Mouse (Mus musculus): ENCODE measurements around the gene Rab38. TPM values are rescaled to one million over a fixed set of nuclear protein-coding genes. Genes with fewer than 3 reads are reported as not detected.

Gene Rab38
- polyA plus RNA-seq (2014; fragmentation: Nextera tagmentation; extraction: Ambion mirVana) = 3.7 and 5.4 TPM in 2 replicates

DNA sequence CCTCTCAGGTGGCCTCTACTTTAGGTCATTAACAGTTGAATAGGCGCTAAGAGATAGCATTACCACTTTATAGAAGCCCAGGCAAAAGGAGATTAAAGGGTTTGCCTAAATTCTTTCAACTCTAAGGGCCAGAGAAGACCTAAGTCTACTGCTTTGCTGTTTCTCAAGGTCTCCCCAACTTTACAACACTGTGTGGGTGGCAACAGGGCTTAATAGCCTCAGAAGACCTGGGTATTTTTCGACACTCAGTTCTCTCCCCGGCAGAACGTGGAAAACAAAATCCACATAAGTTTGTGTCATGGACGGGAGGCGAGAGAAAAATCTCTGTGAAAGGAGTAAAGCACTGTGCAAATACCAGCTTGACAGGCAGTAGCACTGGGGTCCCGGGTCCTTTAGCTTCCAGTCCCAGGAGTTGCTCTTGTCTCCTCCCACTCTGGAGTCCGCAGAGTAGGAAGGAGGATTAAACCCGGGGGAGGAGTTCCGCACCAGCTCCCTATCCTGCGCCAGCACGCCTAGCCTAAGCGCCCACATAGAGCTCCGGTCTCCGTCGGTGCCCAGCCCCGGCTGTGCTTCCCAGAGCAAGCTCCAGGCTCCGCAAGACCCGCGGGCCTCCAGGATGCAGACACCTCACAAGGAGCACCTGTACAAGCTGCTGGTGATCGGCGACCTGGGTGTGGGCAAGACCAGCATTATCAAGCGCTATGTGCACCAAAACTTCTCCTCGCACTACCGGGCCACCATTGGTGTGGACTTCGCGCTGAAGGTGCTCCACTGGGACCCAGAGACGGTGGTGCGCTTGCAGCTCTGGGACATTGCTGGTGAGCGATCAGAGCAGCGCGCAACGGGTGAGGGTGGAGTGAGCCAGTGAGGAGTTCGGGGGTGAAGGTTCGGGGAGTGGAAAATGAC is at the start of gene Rab38:
TSS of gene Rab38 (plus strand) at position 488 of the 906 bp plus-strand sequence.
- Histone ChIP-seq H3K4me1 (replicated peaks; ENCODE audit: control insufficient read depth, insufficient read depth, low read length) (no peaks in the 10 kb centered on the region; the same call in 1 of the 2 replicates), H3K4me3 (ENCODE audit: low read depth, low read length) (peak within 1 kb of the TSS; percentile 52), H3K4me2 (ENCODE audit: low read length) (peak within 1 kb of the TSS; percentile 91), H3K36me3 (ENCODE audit: control insufficient read depth, insufficient read depth, low read length) (no peaks in the 10 kb centered on the region), H3K27me3 (replicated peaks; ENCODE audit: control insufficient read depth, insufficient read depth, low read length) (0 out of 2 replicates have a peak, but pooled peaks cover 2% of the 10 kb centered on the region), H3K9me3 (ENCODE audit: control insufficient read depth, low read length) (no peaks in the 10 kb centered on the region), H3K27ac (ENCODE audit: low read depth) (no peak within 1 kb of the TSS), H3K9ac (ENCODE audit: low read length) (peak within 1 kb of the TSS; percentile 44)
- WGBS = 2% methylated on average over 35 of the region's 35 CpGs
- peak; percentile 87 for DNase-seq (ENCODE audit: low spot score)
- ATAC-seq (replicated peaks; ENCODE audit: low FRiP score, low TSS enrichment, low read depth) = peak; percentile 99

GRCm38 (mm10) chr7:88394568-88394967 is 35.5 kb upstream of the Rab38 start:
- Histone ChIP-seq H3K36me3 (ENCODE audit: control insufficient read depth, insufficient read depth, low read length) (no peaks in the 10 kb centered on the region), H3K9ac (ENCODE audit: low read length) (no peak overlapping the region), H3K4me2 (ENCODE audit: low read length) (no peak overlapping the region), H3K4me3 (ENCODE audit: low read depth, low read length) (no peak overlapping the region), H3K9me3 (ENCODE audit: control insufficient read depth, low read length) (no peaks in the 10 kb centered on the region), H3K27me3 (replicated peaks; ENCODE audit: control insufficient read depth, insufficient read depth, low read length) (no peaks in the 10 kb centered on the region), H3K27ac (ENCODE audit: low read depth) (no peak overlapping the region), H3K4me1 (replicated peaks; ENCODE audit: control insufficient read depth, insufficient read depth, low read length) (0 out of 2 replicates have a peak, but pooled peaks cover 3% of the 10 kb centered on the region)
- 74% methylated on average over 1 of the region's 1 CpGs for whole genome bisulfite sequencing
- DNase-seq (ENCODE audit: low spot score) (no peak), ATAC-seq (replicated peaks; ENCODE audit: low FRiP score, low TSS enrichment, low read depth) (no peak)

DNA sequence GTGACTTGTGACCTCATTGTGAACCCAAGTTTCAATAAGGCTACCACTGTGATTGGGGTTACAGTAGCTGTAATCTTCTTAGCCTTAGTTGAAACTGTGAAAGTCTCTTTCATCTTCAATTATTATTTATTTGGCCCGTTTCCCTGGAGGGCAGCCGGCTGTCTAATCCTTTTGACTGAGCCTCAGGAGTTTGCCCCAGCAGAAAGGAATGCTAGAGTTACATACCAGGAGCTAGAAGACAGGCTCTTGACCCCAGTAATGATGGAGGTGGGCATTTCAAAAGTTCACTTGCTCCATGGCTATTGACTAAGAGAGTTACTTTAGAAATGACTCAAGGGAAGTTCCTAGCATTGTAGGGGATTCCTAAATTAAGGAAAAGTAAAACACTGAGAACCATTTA is 34.3 kb upstream of the Rab38 start:
- no peaks in the 10 kb centered on the region for H3K9me3 ChIP-seq (ENCODE audit: control insufficient read depth, low read length)
- no peak overlapping the region for H3K4me3 ChIP-seq (ENCODE audit: low read depth, low read length)
- WGBS = 34% methylated on average over 2 of the region's 2 CpGs
- 0 out of 2 replicates have a peak, but pooled peaks cover 3% of the 10 kb centered on the region for H3K4me1 ChIP-seq (replicated peaks; ENCODE audit: control insufficient read depth, insufficient read depth, low read length)
- no peaks in the 10 kb centered on the region for H3K36me3 ChIP-seq (ENCODE audit: control insufficient read depth, insufficient read depth, low read length)
- H3K27me3 ChIP-seq (replicated peaks; ENCODE audit: control insufficient read depth, insufficient read depth, low read length) = no peaks in the 10 kb centered on the region
- no peak overlapping the region for H3K27ac ChIP-seq (ENCODE audit: low read depth)
- H3K9ac ChIP-seq (ENCODE audit: low read length) = no peak overlapping the region
- DNase-seq (ENCODE audit: low spot score) (no peak), ATAC-seq (replicated peaks; ENCODE audit: low FRiP score, low TSS enrichment, low read depth) (no peak)
- H3K4me2 ChIP-seq (ENCODE audit: low read length) = no peak overlapping the region

DNA sequence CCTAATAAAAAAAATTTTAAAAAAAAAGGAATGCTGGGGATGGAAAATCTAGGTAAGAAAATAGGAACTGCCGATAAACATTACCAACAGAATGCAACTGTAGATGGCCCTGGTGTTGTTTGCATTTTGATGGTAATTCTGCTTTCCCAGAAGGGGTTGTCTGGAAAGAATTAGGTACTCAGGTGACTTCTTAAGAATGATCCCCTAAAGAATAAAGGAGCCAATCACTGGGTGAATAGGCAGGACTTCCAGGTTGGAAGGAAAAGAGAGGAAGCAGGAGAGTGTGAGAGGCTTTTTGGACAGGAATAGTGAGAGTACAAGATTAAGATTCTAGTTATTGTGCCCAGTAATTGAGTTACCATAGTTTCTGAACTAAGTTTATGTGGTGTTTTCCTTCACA is 24.8 kb upstream of the Rab38 start:
- WGBS = 100% methylated on average over 1 of the region's 1 CpGs

GRCm38 (mm10) chr7:88406466-88406865 is 23.6 kb upstream of the Rab38 start:
- Histone ChIP-seq H3K9ac (ENCODE audit: low read length) (no peak overlapping the region), H3K4me3 (ENCODE audit: low read depth, low read length) (no peak overlapping the region), H3K27me3 (replicated peaks; ENCODE audit: control insufficient read depth, insufficient read depth, low read length) (no peaks in the 10 kb centered on the region), H3K9me3 (ENCODE audit: control insufficient read depth, low read length) (no peaks in the 10 kb centered on the region), H3K4me1 (replicated peaks; ENCODE audit: control insufficient read depth, insufficient read depth, low read length) (no peaks in the 10 kb centered on the region), H3K4me2 (ENCODE audit: low read length) (no peak overlapping the region), H3K27ac (ENCODE audit: low read depth) (no peak overlapping the region), H3K36me3 (ENCODE audit: control insufficient read depth, insufficient read depth, low read length) (no peaks in the 10 kb centered on the region)
- 68% methylated on average over 2 of the region's 2 CpGs for WGBS
- no peak for DNase-seq (ENCODE audit: low spot score)
- ATAC-seq (replicated peaks; ENCODE audit: low FRiP score, low TSS enrichment, low read depth) = no peak

More for the DNA sequence above, 24.8 kb upstream of the Rab38 start:
- Histone ChIP-seq H3K9me3 (ENCODE audit: control insufficient read depth, low read length) (no peaks in the 10 kb centered on the region), H3K27me3 (replicated peaks; ENCODE audit: control insufficient read depth, insufficient read depth, low read length) (no peaks in the 10 kb centered on the region), H3K27ac (ENCODE audit: low read depth) (no peak overlapping the region), H3K4me3 (ENCODE audit: low read depth, low read length) (no peak overlapping the region), H3K4me1 (replicated peaks; ENCODE audit: control insufficient read depth, insufficient read depth, low read length) (no peaks in the 10 kb centered on the region), H3K9ac (ENCODE audit: low read length) (no peak overlapping the region), H3K36me3 (ENCODE audit: control insufficient read depth, insufficient read depth, low read length) (no peaks in the 10 kb centered on the region), H3K4me2 (ENCODE audit: low read length) (no peak overlapping the region)
- ATAC-seq (replicated peaks; ENCODE audit: low FRiP score, low TSS enrichment, low read depth) = no peak
- no peak for DNase-seq (ENCODE audit: low spot score)

GRCm38 (mm10) chr7:88421821-88422220 is 8.3 kb upstream of the Rab38 start:
- Histone ChIP-seq H3K36me3 (ENCODE audit: control insufficient read depth, insufficient read depth, low read length) (no peaks in the 10 kb centered on the region), H3K4me2 (ENCODE audit: low read length) (no peak overlapping the region), H3K27ac (ENCODE audit: low read depth) (no peak overlapping the region), H3K9me3 (ENCODE audit: control insufficient read depth, low read length) (no peaks in the 10 kb centered on the region), H3K4me3 (ENCODE audit: low read depth, low read length) (no peak overlapping the region), H3K27me3 (replicated peaks; ENCODE audit: control insufficient read depth, insufficient read depth, low read length) (no peaks in the 10 kb centered on the region), H3K9ac (ENCODE audit: low read length) (no peak overlapping the region), H3K4me1 (replicated peaks; ENCODE audit: control insufficient read depth, insufficient read depth, low read length) (no peaks in the 10 kb centered on the region)
- DNase-seq (ENCODE audit: low spot score) (no peak), ATAC-seq (replicated peaks; ENCODE audit: low FRiP score, low TSS enrichment, low read depth) (no peak)

DNA sequence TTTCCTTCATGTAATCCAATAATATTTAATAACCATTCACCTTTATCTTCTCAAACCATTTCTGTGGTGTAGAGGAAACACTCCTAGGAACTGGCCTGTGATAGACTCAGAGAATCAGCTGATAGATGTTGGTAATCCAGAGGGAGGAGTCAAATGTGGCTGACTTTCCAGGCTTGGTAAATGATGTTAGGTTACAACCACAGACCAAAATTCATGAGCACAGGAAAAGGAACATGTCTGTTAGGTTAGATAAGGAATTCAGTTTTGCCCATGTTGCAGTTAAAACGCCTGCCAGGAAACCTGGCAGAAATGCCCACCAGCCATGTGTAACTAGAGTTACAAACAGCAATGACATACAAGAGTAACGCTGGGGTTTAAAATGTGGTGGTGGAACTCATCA is 6.2 kb upstream of the Rab38 start:
- no peaks in the 10 kb centered on the region for H3K36me3 ChIP-seq (ENCODE audit: control insufficient read depth, insufficient read depth, low read length)
- no peak for ATAC-seq (replicated peaks; ENCODE audit: low FRiP score, low TSS enrichment, low read depth)
- 63% methylated on average over 2 of the region's 2 CpGs for WGBS

GRCm38 (mm10) chr7:88425744-88426143 is 4.3 kb upstream of the Rab38 start:
- Histone ChIP-seq H3K4me3 (ENCODE audit: low read depth, low read length) (no peak overlapping the region), H3K4me1 (replicated peaks; ENCODE audit: control insufficient read depth, insufficient read depth, low read length) (no peaks in the 10 kb centered on the region; the same call in 1 of the 2 replicates), H3K27me3 (replicated peaks; ENCODE audit: control insufficient read depth, insufficient read depth, low read length) (no peaks in the 10 kb centered on the region), H3K9me3 (ENCODE audit: control insufficient read depth, low read length) (no peaks in the 10 kb centered on the region), H3K36me3 (ENCODE audit: control insufficient read depth, insufficient read depth, low read length) (no peaks in the 10 kb centered on the region), H3K4me2 (ENCODE audit: low read length) (no peak overlapping the region), H3K9ac (ENCODE audit: low read length) (no peak overlapping the region), H3K27ac (ENCODE audit: low read depth) (no peak overlapping the region)
- 63% methylated on average over 3 of the region's 3 CpGs for WGBS
- DNase-seq (ENCODE audit: low spot score) (no peak), ATAC-seq (replicated peaks; ENCODE audit: low FRiP score, low TSS enrichment, low read depth) (no peak)

More for the DNA sequence above, 6.2 kb upstream of the Rab38 start:
- Histone ChIP-seq H3K4me1 (replicated peaks; ENCODE audit: control insufficient read depth, insufficient read depth, low read length) (no peaks in the 10 kb centered on the region), H3K27ac (ENCODE audit: low read depth) (no peak overlapping the region), H3K4me3 (ENCODE audit: low read depth, low read length) (no peak overlapping the region), H3K9ac (ENCODE audit: low read length) (no peak overlapping the region), H3K9me3 (ENCODE audit: control insufficient read depth, low read length) (no peaks in the 10 kb centered on the region), H3K27me3 (replicated peaks; ENCODE audit: control insufficient read depth, insufficient read depth, low read length) (no peaks in the 10 kb centered on the region), H3K4me2 (ENCODE audit: low read length) (no peak overlapping the region)
- DNase-seq (ENCODE audit: low spot score) = no peak

Measured in intestine, embryonic 14.5 days (tissue).